Mouse (Mus musculus) erythroblast, embryonic 14.5 days (primary cell): Measurements from ENCODE around the gene Rbl2.

Experiments
- GATA1 ChIP-seq: IDR thresholded peaks from 2 replicates; pipeline ENCODE4 v1.6.1; 2012; ENCODE audit warnings: low read length, inconsistent platforms, mixed read lengths
- TAL1 ChIP-seq: IDR thresholded peaks from 3 replicates; pipeline ENCODE4 v1.6.1; 2012; ENCODE audit warnings: low read length, inconsistent platforms, mixed read lengths

DNA sequence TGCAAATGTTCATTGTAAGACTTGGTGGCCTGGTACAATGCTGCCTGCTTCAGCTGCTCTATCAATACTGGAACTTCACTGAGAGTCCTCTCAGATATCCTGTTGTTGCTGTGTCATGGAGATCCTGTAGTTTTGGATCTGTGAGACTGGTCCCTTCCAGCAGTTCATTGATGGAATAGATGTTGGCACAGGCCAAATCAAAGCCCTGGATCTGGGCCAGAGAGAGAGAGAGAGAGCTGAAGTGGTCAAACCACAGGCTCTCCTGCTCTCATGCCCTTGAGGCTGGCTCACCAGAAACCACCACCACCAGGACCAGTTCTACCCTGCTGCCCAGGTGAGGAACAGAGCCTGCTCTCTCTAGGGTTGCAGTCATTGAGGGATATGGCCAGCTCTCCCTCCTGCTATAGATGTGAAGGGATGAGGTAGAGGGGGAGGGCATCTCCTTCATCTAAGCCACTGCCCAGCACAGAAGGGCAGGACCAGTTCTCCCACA, 10.7 kb upstream of the Rbl2 start:
- TF ChIP-seq GATA1 (no peak), TAL1 (no peak)
